Mouse (Mus musculus): ENCODE data around the gene Tmsb10. TPM values are rescaled to one million over a fixed set of nuclear protein-coding genes. Genes with fewer than 3 reads are reported as not detected.

The Tmsb10 gene
- 5,026 and 5,182 TPM in 2 replicates for polyA plus RNA-seq (2015; fragmentation: Nextera tagmentation; extraction: Ambion mirVana)

GRCm38 (mm10) chr6:72958662-72959071, at the start of gene Tmsb10:
Gene Tmsb10, minus strand, starts transcription at chr6:72958748.
- Histone ChIP-seq H3K4me3 (ENCODE audit: low read depth, low read length) (peak within 1 kb of the TSS; percentile 90), H3K4me2 (ENCODE audit: low read length) (peak within 1 kb of the TSS; percentile 90), H3K27ac (ENCODE audit: low read length) (peak within 1 kb of the TSS; percentile 99), H3K36me3 (ENCODE audit: control insufficient read depth, insufficient read depth, low read length) (no peaks in the 10 kb centered on the region), H3K9ac (ENCODE audit: low read depth, low read length) (peak within 1 kb of the TSS; percentile 100), H3K27me3 (ENCODE audit: control insufficient read depth, insufficient read depth, low read depth, low read length) (no peaks in the 10 kb centered on the region), H3K9me3 (replicated peaks; ENCODE audit: control insufficient read depth, low read length, poor library complexity, severe bottlenecking) (no peaks in the 10 kb centered on the region), H3K4me1 (ENCODE audit: control insufficient read depth, insufficient read depth, low read length) (peaks cover 23% of the 10 kb centered on the region)
- ATAC-seq, result peak; percentile 81
- WGBS, result 0% methylated on average over 18 of the region's 19 CpGs

GRCm38 (mm10) chr6:73003601-73004000, 45.1 kb upstream of the Tmsb10 start:
- no peak overlapping the region for H3K4me3 ChIP-seq (ENCODE audit: low read depth, low read length)
- H3K4me2 ChIP-seq (ENCODE audit: low read length), result no peak overlapping the region
- H3K27ac ChIP-seq (ENCODE audit: low read length), result no peak overlapping the region
- H3K9ac ChIP-seq (ENCODE audit: low read depth, low read length), result no peak overlapping the region
- no peaks in the 10 kb centered on the region for H3K4me1 ChIP-seq (ENCODE audit: control insufficient read depth, insufficient read depth, low read length)
- H3K36me3 ChIP-seq (ENCODE audit: control insufficient read depth, insufficient read depth, low read length), result no peaks in the 10 kb centered on the region
- 83% methylated on average over 5 of the region's 5 CpGs for WGBS
- H3K27me3 ChIP-seq (ENCODE audit: control insufficient read depth, insufficient read depth, low read depth, low read length), result no peaks in the 10 kb centered on the region
- no peak for ATAC-seq
- no peaks in the 10 kb centered on the region for H3K9me3 ChIP-seq (replicated peaks; ENCODE audit: control insufficient read depth, low read length, poor library complexity, severe bottlenecking)

GRCm38 (mm10) chr6:73002391-73002790, 43.8 kb upstream of the Tmsb10 start:
- Histone ChIP-seq H3K4me2 (ENCODE audit: low read length) (no peak overlapping the region), H3K27ac (ENCODE audit: low read length) (no peak overlapping the region)
- WGBS, result 52% methylated on average over 1 of the region's 1 CpGs

GRCm38 (mm10) chr6:72998809-72999208, 40.3 kb upstream of the Tmsb10 start:
- Histone ChIP-seq H3K4me3 (ENCODE audit: low read depth, low read length) (no peak overlapping the region), H3K9me3 (replicated peaks; ENCODE audit: control insufficient read depth, low read length, poor library complexity, severe bottlenecking) (no peaks in the 10 kb centered on the region), H3K27ac (ENCODE audit: low read length) (no peak overlapping the region), H3K4me1 (ENCODE audit: control insufficient read depth, insufficient read depth, low read length) (no peaks in the 10 kb centered on the region), H3K36me3 (ENCODE audit: control insufficient read depth, insufficient read depth, low read length) (no peaks in the 10 kb centered on the region), H3K27me3 (ENCODE audit: control insufficient read depth, insufficient read depth, low read depth, low read length) (no peaks in the 10 kb centered on the region), H3K9ac (ENCODE audit: low read depth, low read length) (no peak overlapping the region), H3K4me2 (ENCODE audit: low read length) (no peak overlapping the region)
- ATAC-seq, result no peak
- WGBS, result 100% methylated on average over 1 of the region's 1 CpGs

More at GRCm38 (mm10) chr6:73002391-73002790, 43.8 kb upstream of the Tmsb10 start:
- H3K9ac ChIP-seq (ENCODE audit: low read depth, low read length), result no peak overlapping the region
- ATAC-seq, result no peak
- no peaks in the 10 kb centered on the region for H3K4me1 ChIP-seq (ENCODE audit: control insufficient read depth, insufficient read depth, low read length)
- no peaks in the 10 kb centered on the region for H3K27me3 ChIP-seq (ENCODE audit: control insufficient read depth, insufficient read depth, low read depth, low read length)
- H3K9me3 ChIP-seq (replicated peaks; ENCODE audit: control insufficient read depth, low read length, poor library complexity, severe bottlenecking), result no peaks in the 10 kb centered on the region
- no peak overlapping the region for H3K4me3 ChIP-seq (ENCODE audit: low read depth, low read length)
- no peaks in the 10 kb centered on the region for H3K36me3 ChIP-seq (ENCODE audit: control insufficient read depth, insufficient read depth, low read length)

GRCm38 (mm10) chr6:72993688-72994082, 35.1 kb upstream of the Tmsb10 start:
- no peak overlapping the region for H3K9ac ChIP-seq (ENCODE audit: low read depth, low read length)
- no peaks in the 10 kb centered on the region for H3K9me3 ChIP-seq (replicated peaks; ENCODE audit: control insufficient read depth, low read length, poor library complexity, severe bottlenecking)
- 87% methylated on average over 5 of the region's 5 CpGs for WGBS
- ATAC-seq, result no peak
- H3K4me3 ChIP-seq (ENCODE audit: low read depth, low read length), result no peak overlapping the region
- no peak overlapping the region for H3K4me2 ChIP-seq (ENCODE audit: low read length)
- no peaks in the 10 kb centered on the region for H3K27me3 ChIP-seq (ENCODE audit: control insufficient read depth, insufficient read depth, low read depth, low read length)
- no peak overlapping the region for H3K27ac ChIP-seq (ENCODE audit: low read length)
- no peaks in the 10 kb centered on the region for H3K36me3 ChIP-seq (ENCODE audit: control insufficient read depth, insufficient read depth, low read length)
- H3K4me1 ChIP-seq (ENCODE audit: control insufficient read depth, insufficient read depth, low read length), result no peaks in the 10 kb centered on the region

- Histone ChIP-seq H3K4me2 (ENCODE audit: low read length) (no peak overlapping the region), H3K4me1 (ENCODE audit: control insufficient read depth, insufficient read depth, low read length) (no peaks in the 10 kb centered on the region), H3K36me3 (ENCODE audit: control insufficient read depth, insufficient read depth, low read length) (no peaks in the 10 kb centered on the region), H3K9me3 (replicated peaks; ENCODE audit: control insufficient read depth, low read length, poor library complexity, severe bottlenecking) (no peaks in the 10 kb centered on the region), H3K27ac (ENCODE audit: low read length) (no peak overlapping the region), H3K4me3 (ENCODE audit: low read depth, low read length) (no peak overlapping the region), H3K27me3 (ENCODE audit: control insufficient read depth, insufficient read depth, low read depth, low read length) (no peaks in the 10 kb centered on the region), H3K9ac (ENCODE audit: low read depth, low read length) (no peak overlapping the region)
- WGBS, result 74% methylated on average over 8 of the region's 8 CpGs
- no peak for ATAC-seq
These were observed 34.6 kb upstream of the Tmsb10 start for GRCm38 (mm10) chr6:72993054-72993687.

- H3K27ac ChIP-seq (ENCODE audit: low read length), result no peak overlapping the region
- H3K4me2 ChIP-seq (ENCODE audit: low read length), result no peak overlapping the region
- no peaks in the 10 kb centered on the region for H3K9me3 ChIP-seq (replicated peaks; ENCODE audit: control insufficient read depth, low read length, poor library complexity, severe bottlenecking)
- H3K4me3 ChIP-seq (ENCODE audit: low read depth, low read length), result no peak overlapping the region
- no peaks in the 10 kb centered on the region for H3K4me1 ChIP-seq (ENCODE audit: control insufficient read depth, insufficient read depth, low read length)
- no peak for ATAC-seq
- WGBS, result 93% methylated on average over 5 of the region's 5 CpGs
- no peaks in the 10 kb centered on the region for H3K36me3 ChIP-seq (ENCODE audit: control insufficient read depth, insufficient read depth, low read length)
- no peaks in the 10 kb centered on the region for H3K27me3 ChIP-seq (ENCODE audit: control insufficient read depth, insufficient read depth, low read depth, low read length)
- no peak overlapping the region for H3K9ac ChIP-seq (ENCODE audit: low read depth, low read length)
These were observed 31.7 kb upstream of the Tmsb10 start for GRCm38 (mm10) chr6:72990206-72990605.

GRCm38 (mm10) chr6:72989028-72989736, 30.6 kb upstream of the Tmsb10 start:
- Histone ChIP-seq H3K9me3 (replicated peaks; ENCODE audit: control insufficient read depth, low read length, poor library complexity, severe bottlenecking) (no peaks in the 10 kb centered on the region), H3K4me3 (ENCODE audit: low read depth, low read length) (no peak overlapping the region), H3K4me1 (ENCODE audit: control insufficient read depth, insufficient read depth, low read length) (no peaks in the 10 kb centered on the region), H3K9ac (ENCODE audit: low read depth, low read length) (no peak overlapping the region), H3K36me3 (ENCODE audit: control insufficient read depth, insufficient read depth, low read length) (no peaks in the 10 kb centered on the region), H3K27me3 (ENCODE audit: control insufficient read depth, insufficient read depth, low read depth, low read length) (no peaks in the 10 kb centered on the region), H3K4me2 (ENCODE audit: low read length) (no peak overlapping the region), H3K27ac (ENCODE audit: low read length) (no peak overlapping the region)
- 18% methylated on average over 7 of the region's 7 CpGs for WGBS
- ATAC-seq, result no peak

- no peaks in the 10 kb centered on the region for H3K36me3 ChIP-seq (ENCODE audit: control insufficient read depth, insufficient read depth, low read length)
- ATAC-seq, result no peak
- H3K9me3 ChIP-seq (replicated peaks; ENCODE audit: control insufficient read depth, low read length, poor library complexity, severe bottlenecking), result no peaks in the 10 kb centered on the region
- H3K4me3 ChIP-seq (ENCODE audit: low read depth, low read length), result no peak overlapping the region
- no peak overlapping the region for H3K9ac ChIP-seq (ENCODE audit: low read depth, low read length)
- no peaks in the 10 kb centered on the region for H3K4me1 ChIP-seq (ENCODE audit: control insufficient read depth, insufficient read depth, low read length)
- WGBS, result 54% methylated on average over 4 of the region's 4 CpGs
- H3K27me3 ChIP-seq (ENCODE audit: control insufficient read depth, insufficient read depth, low read depth, low read length), result no peaks in the 10 kb centered on the region
- H3K27ac ChIP-seq (ENCODE audit: low read length), result no peak overlapping the region
- H3K4me2 ChIP-seq (ENCODE audit: low read length), result no peak overlapping the region
These were observed 24.0 kb upstream of the Tmsb10 start for GRCm38 (mm10) chr6:72982506-72982905.

Measured in midbrain, embryonic 16.5 days (tissue).